Mouse (Mus musculus): ENCODE results near the gene Faap24. TPM values are rescaled to one million over a fixed set of nuclear protein-coding genes. Genes with fewer than 3 reads are reported as not detected.

The Faap24 gene
- polyA plus RNA-seq (2012; rRNA removed) = 4.3 and 4.5 TPM in 2 replicates

- peak; percentile 98 to 99 for DNase-seq
- peaks cover 6% of the 10 kb centered on the region; the same call in 1 of the 2 replicates for H3K4me1 ChIP-seq (ENCODE audit: control insufficient read depth, insufficient read depth, low read length)
- no peaks in the 10 kb centered on the region for H3K27me3 ChIP-seq (ENCODE audit: control insufficient read depth, insufficient read depth, low read length)
- no peak within 1 kb of the TSS for H3K27ac ChIP-seq (ENCODE audit: insufficient read depth, low read length)
- TF ChIP-seq CTCF (IDR thresholded peaks at IDR 0.05; ENCODE audit: borderline replicate concordance, insufficient read depth, low read depth, low read length) (no peak), POLR2A (IDR thresholded peaks at IDR 0.05; ENCODE audit: borderline replicate concordance, insufficient read depth, low read length) (peak; percentile 53; the same call in 1 of the 2 replicates)
- WGBS = under 1% methylated on average over 28 of the region's 28 CpGs
- H3K4me3 ChIP-seq (replicated peaks; ENCODE audit: insufficient read depth, low read depth, low read length) = peak within 1 kb of the TSS; percentile 96
Observed at GRCm38 (mm10) chr7:35396542-35397168, at the start of gene Faap24, which contains the start of gene Cep89. Gene Faap24, minus strand, starts transcription at chr7:35396836. Gene Cep89, plus strand, starts transcription at chr7:35397035.

GRCm38 (mm10) chr7:35435266-35435665 is 38.6 kb upstream of the Faap24 start:
- H3K4me1 ChIP-seq (ENCODE audit: control insufficient read depth, insufficient read depth, low read length) = no peaks in the 10 kb centered on the region
- no peaks in the 10 kb centered on the region for H3K27me3 ChIP-seq (ENCODE audit: control insufficient read depth, insufficient read depth, low read length)
- H3K27ac ChIP-seq (ENCODE audit: insufficient read depth, low read length) = no peak overlapping the region
- WGBS = 82% methylated on average over 9 of the region's 9 CpGs
- TF ChIP-seq CTCF (IDR thresholded peaks at IDR 0.05; ENCODE audit: borderline replicate concordance, insufficient read depth, low read depth, low read length) (no peak), POLR2A (IDR thresholded peaks at IDR 0.05; ENCODE audit: borderline replicate concordance, insufficient read depth, low read length) (no peak)
- H3K4me3 ChIP-seq (replicated peaks; ENCODE audit: insufficient read depth, low read depth, low read length) = no peak overlapping the region
- DNase-seq = no peak

- TF ChIP-seq CTCF (IDR thresholded peaks at IDR 0.05; ENCODE audit: borderline replicate concordance, insufficient read depth, low read depth, low read length) = no peak
- no peak for TF ChIP-seq POLR2A (IDR thresholded peaks at IDR 0.05; ENCODE audit: borderline replicate concordance, insufficient read depth, low read length)
- no peaks in the 10 kb centered on the region for H3K4me1 ChIP-seq (ENCODE audit: control insufficient read depth, insufficient read depth, low read length)
- no peak overlapping the region for H3K27ac ChIP-seq (ENCODE audit: insufficient read depth, low read length)
- no peak overlapping the region for H3K4me3 ChIP-seq (replicated peaks; ENCODE audit: insufficient read depth, low read depth, low read length)
- no peak for DNase-seq
- no peaks in the 10 kb centered on the region for H3K27me3 ChIP-seq (ENCODE audit: control insufficient read depth, insufficient read depth, low read length)
- WGBS = 93% methylated on average over 10 of the region's 10 CpGs
Observed at GRCm38 (mm10) chr7:35428146-35428545, 31.5 kb upstream of the Faap24 start.

- WGBS = 94% methylated on average over 10 of the region's 10 CpGs
- no peaks in the 10 kb centered on the region for H3K4me1 ChIP-seq (ENCODE audit: control insufficient read depth, insufficient read depth, low read length)
- no peaks in the 10 kb centered on the region for H3K27me3 ChIP-seq (ENCODE audit: control insufficient read depth, insufficient read depth, low read length)
- no peak overlapping the region for H3K27ac ChIP-seq (ENCODE audit: insufficient read depth, low read length)
- DNase-seq = no peak
- H3K4me3 ChIP-seq (replicated peaks; ENCODE audit: insufficient read depth, low read depth, low read length) = no peak overlapping the region
- TF ChIP-seq POLR2A (IDR thresholded peaks at IDR 0.05; ENCODE audit: borderline replicate concordance, insufficient read depth, low read length) = no peak
- TF ChIP-seq CTCF (IDR thresholded peaks at IDR 0.05; ENCODE audit: borderline replicate concordance, insufficient read depth, low read depth, low read length) = no peak
Observed at GRCm38 (mm10) chr7:35423071-35423470, 26.4 kb upstream of the Faap24 start.

- TF ChIP-seq POLR2A (IDR thresholded peaks at IDR 0.05; ENCODE audit: borderline replicate concordance, insufficient read depth, low read length) (no peak), CTCF (IDR thresholded peaks at IDR 0.05; ENCODE audit: borderline replicate concordance, insufficient read depth, low read depth, low read length) (no peak)
- no peak for DNase-seq
- Histone ChIP-seq H3K27me3 (ENCODE audit: control insufficient read depth, insufficient read depth, low read length) (no peaks in the 10 kb centered on the region), H3K27ac (ENCODE audit: insufficient read depth, low read length) (no peak overlapping the region), H3K4me3 (replicated peaks; ENCODE audit: insufficient read depth, low read depth, low read length) (no peak overlapping the region), H3K4me1 (ENCODE audit: control insufficient read depth, insufficient read depth, low read length) (no peaks in the 10 kb centered on the region)
- 88% methylated on average over 5 of the region's 5 CpGs for WGBS
Observed at GRCm38 (mm10) chr7:35416654-35416948, 20.0 kb upstream of the Faap24 start.

- TF ChIP-seq POLR2A (IDR thresholded peaks at IDR 0.05; ENCODE audit: borderline replicate concordance, insufficient read depth, low read length) = no peak
- 87% methylated on average over 9 of the region's 9 CpGs for WGBS
- Histone ChIP-seq H3K27me3 (ENCODE audit: control insufficient read depth, insufficient read depth, low read length) (no peaks in the 10 kb centered on the region), H3K27ac (ENCODE audit: insufficient read depth, low read length) (no peak overlapping the region), H3K4me3 (replicated peaks; ENCODE audit: insufficient read depth, low read depth, low read length) (no peak overlapping the region), H3K4me1 (ENCODE audit: control insufficient read depth, insufficient read depth, low read length) (no peaks in the 10 kb centered on the region)
- no peak for DNase-seq
Observed at GRCm38 (mm10) chr7:35415801-35416653, 19.4 kb upstream of the Faap24 start.

GRCm38 (mm10) chr7:35415226-35415625 is 18.6 kb upstream of the Faap24 start:
- no peak overlapping the region for H3K27ac ChIP-seq (ENCODE audit: insufficient read depth, low read length)
- H3K4me1 ChIP-seq (ENCODE audit: control insufficient read depth, insufficient read depth, low read length) = no peaks in the 10 kb centered on the region
- no peak overlapping the region for H3K4me3 ChIP-seq (replicated peaks; ENCODE audit: insufficient read depth, low read depth, low read length)
- WGBS = 87% methylated on average over 5 of the region's 5 CpGs
- no peak for DNase-seq
- no peak for TF ChIP-seq CTCF (IDR thresholded peaks at IDR 0.05; ENCODE audit: borderline replicate concordance, insufficient read depth, low read depth, low read length)
- no peak for TF ChIP-seq POLR2A (IDR thresholded peaks at IDR 0.05; ENCODE audit: borderline replicate concordance, insufficient read depth, low read length)
- no peaks in the 10 kb centered on the region for H3K27me3 ChIP-seq (ENCODE audit: control insufficient read depth, insufficient read depth, low read length)

DNA sequence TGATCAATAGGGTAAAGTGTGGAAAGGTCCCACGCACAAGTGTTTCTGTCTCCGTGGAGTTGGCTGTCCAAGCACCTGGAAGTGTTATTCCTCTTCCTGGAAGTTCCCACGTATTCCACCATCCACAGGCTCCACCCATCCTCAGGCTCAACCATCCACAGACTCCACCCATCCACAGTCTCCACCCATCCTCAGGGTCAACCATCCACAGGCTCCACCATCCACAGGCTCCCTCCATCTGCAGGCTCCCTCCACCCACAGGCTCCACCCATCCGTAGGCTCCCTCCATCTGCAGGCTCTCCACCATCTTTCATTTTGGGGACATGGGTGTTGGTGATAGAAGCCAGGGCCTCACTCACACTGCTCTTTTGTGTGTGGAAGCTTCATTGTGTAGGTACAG is 4.5 kb upstream of the Faap24 start:
- no peak for DNase-seq
- 91% methylated on average over 4 of the region's 4 CpGs for WGBS
- TF ChIP-seq CTCF (IDR thresholded peaks at IDR 0.05; ENCODE audit: borderline replicate concordance, insufficient read depth, low read depth, low read length) (no peak), POLR2A (IDR thresholded peaks at IDR 0.05; ENCODE audit: borderline replicate concordance, insufficient read depth, low read length) (no peak)

More for the DNA sequence above, 4.5 kb upstream of the Faap24 start:
- no peak overlapping the region for H3K27ac ChIP-seq (ENCODE audit: insufficient read depth, low read length)
- H3K4me3 ChIP-seq (replicated peaks; ENCODE audit: insufficient read depth, low read depth, low read length) = no peak overlapping the region
- H3K4me1 ChIP-seq (ENCODE audit: control insufficient read depth, insufficient read depth, low read length) = peaks cover 6% of the 10 kb centered on the region; the same call in 1 of the 2 replicates
- no peaks in the 10 kb centered on the region for H3K27me3 ChIP-seq (ENCODE audit: control insufficient read depth, insufficient read depth, low read length)
